Mouse (Mus musculus) forebrain, embryonic 11.5 days (tissue): ENCODE measurements around the gene Engase. TPM values are rescaled to one million over a fixed set of nuclear protein-coding genes. Genes with fewer than 3 reads are reported as not detected.

Experiments used
- ATAC-seq: fragments of 200-750 bp; cut with Nextera tagmentation; replicated peaks from 2 replicates; pipeline ENCODE4 v1.8.0; 2017; ENCODE audit warnings: moderate TSS enrichment; ENCODE audit not compliant: low FRiP score
- DNase-seq: peaks from one replicate; pipeline ENCODE4 v3.0.0-alpha.2; 2017; ENCODE audit warnings: low spot score
- H3K27ac ChIP-seq: fragments of 300-500 bp; sonication (generic); 2 replicates; pipeline ENCODE4 v1.5.1; 2014; ENCODE audit warnings: low read depth, low read length
- H3K27me3 ChIP-seq: fragments of 300-500 bp; sonication (generic); 2 replicates; pipeline ENCODE4 v1.6.1; 2014; ENCODE audit warnings: mild to moderate bottlenecking, low read length, mixed read lengths; ENCODE audit not compliant: control insufficient read depth, insufficient read depth
- H3K36me3 ChIP-seq: fragments of 300-500 bp; sonication (generic); 2 replicates; pipeline ENCODE4 v1.6.1; 2014; ENCODE audit warnings: mild to moderate bottlenecking, low read length, moderate library complexity, mixed read lengths; ENCODE audit not compliant: control insufficient read depth, insufficient read depth
- H3K4me1 ChIP-seq: fragments of 300-500 bp; sonication (generic); replicated peaks from 2 replicates; pipeline ENCODE4 v1.6.1; 2014; ENCODE audit warnings: low read length, mixed read lengths; ENCODE audit not compliant: control insufficient read depth, insufficient read depth
- H3K4me2 ChIP-seq: fragments of 300-500 bp; sonication (generic); 2 replicates; pipeline ENCODE4 v1.6.1; 2014; ENCODE audit warnings: low read depth, mild to moderate bottlenecking, low read length, moderate library complexity, mixed read lengths; ENCODE audit not compliant: severe bottlenecking
- H3K4me3 ChIP-seq: fragments of 300-500 bp; sonication (generic); 2 replicates; pipeline ENCODE4 v1.5.1; 2014; ENCODE audit warnings: low read depth, low read length
- H3K9ac ChIP-seq: fragments of 300-500 bp; sonication (generic); 2 replicates; pipeline ENCODE4 v1.6.1; 2014; ENCODE audit warnings: low read length
- H3K9me3 ChIP-seq: fragments of 300-500 bp; sonication (generic); 2 replicates; pipeline ENCODE4 v1.6.1; 2016; ENCODE audit warnings: low read length, mixed read lengths; ENCODE audit not compliant: control insufficient read depth
- WGBS: fragments of 180-500 bp; shearing (Covaris S2); extraction: QIAGEN DNeasy Blood & Tissue Kit; methylation state at CpG from one replicate; pipeline ENCODE4 v1.1.7; 2014; 5-methylcytosine and 5-hydroxymethylcytosine counted together
- polyA plus RNA-seq: library from polyadenylated mRNA; unstranded; fragments of >200 nt; fragmentation: Nextera tagmentation; extraction: Ambion mirVana; gene quantifications from 2 replicates; pipeline ENCODE4 v1.2.1, GENCODE M21; 2014

The Engase gene
- polyA plus RNA-seq, 1 experiment from 2014 or later = 10.6 TPM

GRCm38 (mm10) chr11:118433398-118433868 lies 43.2 kb upstream of the Engase start:
- ATAC-seq (no peak), DNase-seq (no peak)
- WGBS = 72% methylated on average over 10 of the region's 10 CpGs
- H3K9me3 ChIP-seq = no peaks in the 10 kb centered on the region
- H3K27ac ChIP-seq = no peak overlapping the region
- H3K27me3 ChIP-seq = 0 out of 2 replicates have a peak, but pooled peaks cover 1% of the 10 kb centered on the region
- H3K4me3 ChIP-seq = no peak overlapping the region
- no peak overlapping the region for H3K9ac ChIP-seq
- H3K4me1 ChIP-seq = peaks cover 19% of the 10 kb centered on the region
- peak overlapping the region; percentile 3; the same call in 1 of the 2 replicates for H3K4me2 ChIP-seq
- H3K36me3 ChIP-seq = no peaks in the 10 kb centered on the region

- Histone ChIP-seq H3K4me2 (peak overlapping the region; percentile 3; the same call in 1 of the 2 replicates), H3K9ac (0 out of 2 replicates have a peak overlapping the region, but pooled peaks have one; percentile 17), H3K27me3 (no peaks in the 10 kb centered on the region), H3K9me3 (no peaks in the 10 kb centered on the region), H3K27ac (no peak overlapping the region), H3K4me1 (peaks cover 17% of the 10 kb centered on the region), H3K4me3 (no peak overlapping the region), H3K36me3 (no peaks in the 10 kb centered on the region)
- no peak for DNase-seq
- ATAC-seq = no peak
- 52% methylated on average over 13 of the region's 13 CpGs for WGBS
Measured at GRCm38 (mm10) chr11:118434093-118434492, 42.5 kb upstream of the Engase start.

DNA sequence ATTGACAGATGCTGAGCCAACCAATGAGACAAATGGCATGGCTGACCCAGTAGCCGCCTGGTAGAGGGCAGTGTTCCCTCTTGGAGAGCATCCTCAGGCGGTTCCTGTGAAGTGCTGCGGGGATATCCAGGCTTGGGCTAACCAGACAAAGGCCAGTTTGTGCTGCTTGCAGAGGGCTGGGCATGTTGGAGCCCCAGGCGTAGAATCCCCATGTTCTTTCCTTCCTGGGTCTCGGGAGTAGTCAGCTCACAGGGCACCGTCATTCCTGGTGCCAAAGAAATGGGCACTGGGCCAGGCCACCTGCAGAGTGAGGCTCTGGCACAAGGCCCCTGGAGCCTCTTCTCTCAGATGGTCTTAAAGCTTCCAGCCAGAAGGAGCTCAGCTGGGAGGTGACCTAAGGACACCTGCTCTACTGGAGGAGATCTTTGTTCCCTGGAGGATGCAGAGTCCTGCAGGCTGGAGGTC lies 40.1 kb upstream of the Engase start:
- H3K4me2 ChIP-seq = no peak overlapping the region
- H3K4me1 ChIP-seq = peaks cover 22% of the 10 kb centered on the region
- ATAC-seq = no peak

DNA sequence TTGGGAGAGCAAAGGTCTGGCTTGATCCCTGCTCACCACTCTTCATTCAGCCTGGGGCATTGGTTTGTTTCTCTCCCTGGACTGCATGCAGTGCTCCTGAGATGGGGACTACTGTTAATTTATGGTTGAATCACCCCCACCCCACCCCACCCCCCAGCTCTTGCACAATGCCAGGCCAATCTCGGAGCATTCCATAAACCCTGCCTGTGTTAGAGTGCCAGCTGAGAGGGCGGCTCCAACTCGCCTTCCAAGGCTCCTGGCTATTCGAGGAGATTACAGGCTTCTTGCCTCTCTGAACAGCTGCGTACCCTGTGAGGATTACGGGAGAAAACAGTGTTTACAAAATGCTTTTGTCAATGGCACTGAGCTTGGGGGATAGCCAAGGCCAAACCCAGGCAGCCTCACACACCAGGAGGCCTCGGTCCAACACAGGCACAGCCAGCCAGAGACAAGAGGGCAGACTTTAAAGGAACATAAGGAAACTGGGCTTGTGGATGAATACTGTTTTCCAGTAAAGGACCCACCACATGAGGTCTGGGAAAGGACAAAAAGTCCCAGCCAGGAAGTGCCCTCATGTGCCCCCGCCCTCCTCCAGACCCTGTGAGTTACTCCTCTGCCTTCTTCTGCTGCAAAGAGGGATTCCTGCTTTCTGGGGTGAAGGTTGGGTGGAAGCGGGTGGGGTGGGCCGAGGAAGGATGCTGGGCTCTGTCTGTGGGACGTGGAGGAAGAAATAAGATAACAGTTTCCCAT lies 37.8 kb upstream of the Engase start:
- Histone ChIP-seq H3K9me3 (no peaks in the 10 kb centered on the region), H3K4me2 (0 out of 2 replicates have a peak overlapping the region, but pooled peaks have one; percentile 1), H3K4me3 (no peak overlapping the region), H3K4me1 (peaks cover 20% of the 10 kb centered on the region), H3K27me3 (no peaks in the 10 kb centered on the region), H3K36me3 (no peaks in the 10 kb centered on the region), H3K27ac (peak overlapping the region; percentile 77), H3K9ac (peak overlapping the region; percentile 41)
- DNase-seq (peak; percentile 65), ATAC-seq (peak; percentile 71)
- 19% methylated on average over 11 of the region's 11 CpGs for WGBS

More for the DNA sequence above, 40.1 kb upstream of the Engase start:
- no peak overlapping the region for H3K27ac ChIP-seq
- no peak for DNase-seq
- no peaks in the 10 kb centered on the region for H3K9me3 ChIP-seq
- no peak overlapping the region for H3K9ac ChIP-seq
- H3K27me3 ChIP-seq = no peaks in the 10 kb centered on the region
- WGBS = 42% methylated on average over 6 of the region's 6 CpGs
- H3K4me3 ChIP-seq = no peak overlapping the region
- H3K36me3 ChIP-seq = no peaks in the 10 kb centered on the region

DNA sequence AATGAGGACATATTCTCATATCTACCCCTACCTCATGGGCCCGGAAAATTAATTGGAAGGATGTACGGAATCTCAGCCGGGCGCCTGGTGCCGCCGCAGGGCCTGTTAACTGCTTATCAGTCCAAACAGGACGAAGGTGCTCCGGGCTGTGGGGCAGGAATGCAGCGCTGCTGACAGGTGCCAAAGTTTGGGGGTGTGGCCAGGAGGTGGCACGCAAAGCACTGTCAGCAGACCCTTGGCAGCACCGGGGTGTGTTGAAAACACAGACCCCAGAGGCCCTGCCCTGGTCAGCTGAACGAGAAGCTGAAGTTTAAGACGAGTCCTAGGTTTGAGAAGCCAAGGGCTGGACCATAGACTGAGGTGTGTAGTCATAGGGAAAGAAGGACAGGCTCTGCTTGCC lies 33.9 kb upstream of the Engase start:
- Histone ChIP-seq H3K27me3 (no peaks in the 10 kb centered on the region; the same call in 1 of the 2 replicates), H3K36me3 (no peaks in the 10 kb centered on the region), H3K9me3 (no peaks in the 10 kb centered on the region), H3K4me3 (no peak overlapping the region), H3K9ac (no peak overlapping the region), H3K4me1 (peaks cover 11% of the 10 kb centered on the region), H3K27ac (no peak overlapping the region), H3K4me2 (no peak overlapping the region)
- 82% methylated on average over 13 of the region's 13 CpGs for WGBS
- ATAC-seq (no peak), DNase-seq (no peak)

- H3K4me3 ChIP-seq = no peak overlapping the region
Measured at GRCm38 (mm10) chr11:118443201-118443970, 33.2 kb upstream of the Engase start.

DNA sequence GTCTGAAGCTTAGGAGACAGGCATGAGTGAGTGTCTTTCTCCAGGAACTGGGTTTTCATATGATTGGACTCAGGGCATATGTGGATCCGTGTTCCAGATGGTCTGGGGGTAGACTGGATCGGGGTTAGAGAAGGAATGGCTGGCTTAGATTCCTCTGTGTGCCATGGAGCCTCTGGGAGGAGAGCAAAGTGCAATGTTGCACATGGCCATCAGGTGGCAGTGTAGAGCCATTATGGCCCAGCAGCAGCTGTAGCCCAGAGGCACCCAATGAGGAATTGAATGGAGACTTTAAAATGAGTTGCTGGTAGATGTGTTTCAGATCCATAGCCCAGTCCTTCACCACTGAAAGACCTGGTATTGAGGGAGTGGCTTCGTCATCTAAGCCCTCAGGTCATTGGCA lies 30.8 kb upstream of the Engase start:
- ATAC-seq (peak; percentile 71), DNase-seq (peak; percentile 89)
- Histone ChIP-seq H3K4me2 (no peak overlapping the region), H3K4me1 (no peaks in the 10 kb centered on the region), H3K4me3 (no peak overlapping the region), H3K27me3 (no peaks in the 10 kb centered on the region; the same call in 1 of the 2 replicates), H3K36me3 (no peaks in the 10 kb centered on the region), H3K9ac (no peak overlapping the region), H3K27ac (no peak overlapping the region), H3K9me3 (no peaks in the 10 kb centered on the region)
- WGBS = 16% methylated on average over 3 of the region's 3 CpGs

More at GRCm38 (mm10) chr11:118443201-118443970, 33.2 kb upstream of the Engase start:
- Histone ChIP-seq H3K27me3 (no peaks in the 10 kb centered on the region; the same call in 1 of the 2 replicates), H3K36me3 (no peaks in the 10 kb centered on the region), H3K9me3 (no peaks in the 10 kb centered on the region), H3K9ac (no peak overlapping the region), H3K4me2 (no peak overlapping the region), H3K4me1 (peaks cover 11% of the 10 kb centered on the region), H3K27ac (no peak overlapping the region)
- 29% methylated on average over 11 of the region's 11 CpGs for WGBS
- DNase-seq (peak; percentile 87), ATAC-seq (no peak)

GRCm38 (mm10) chr11:118447346-118447745 lies 29.3 kb upstream of the Engase start:
- H3K4me3 ChIP-seq = no peak overlapping the region
- H3K27me3 ChIP-seq = no peaks in the 10 kb centered on the region; the same call in 1 of the 2 replicates
- H3K27ac ChIP-seq = no peak overlapping the region
- H3K9me3 ChIP-seq = no peaks in the 10 kb centered on the region
- ATAC-seq (no peak), DNase-seq (no peak)
- no peaks in the 10 kb centered on the region for H3K36me3 ChIP-seq
- WGBS = 77% methylated on average over 4 of the region's 4 CpGs
- H3K4me1 ChIP-seq = no peaks in the 10 kb centered on the region
- H3K9ac ChIP-seq = no peak overlapping the region
- H3K4me2 ChIP-seq = no peak overlapping the region
